Mouse (Mus musculus) embryonic facial prominence, embryonic 12.5 days (tissue): ENCODE measurements around the gene Creb5. TPM values are rescaled to one million over a fixed set of nuclear protein-coding genes. Genes with fewer than 3 reads are reported as not detected.
"Not testable (repeated sequence)": the region's sequence is repeated elsewhere in the genome, so short reads cannot be mapped to it uniquely, and the experiment has no call there.

Experiments used
- ATAC-seq: fragments of 200-750 bp; cut with Nextera tagmentation; 2 replicates; pipeline ENCODE4 v1.8.0; 2017; ENCODE audit not compliant: insufficient number of reproducible peaks, insufficient read depth, low FRiP score, low TSS enrichment
- H3K27ac ChIP-seq: fragments of 300-500 bp; sonication (generic); 2 replicates; pipeline ENCODE4 v1.5.1; 2016; ENCODE audit warnings: mild to moderate bottlenecking
- H3K27me3 ChIP-seq: fragments of 300-500 bp; sonication (generic); 2 replicates; pipeline ENCODE4 v1.6.1; 2016; ENCODE audit warnings: mild to moderate bottlenecking, moderate library complexity
- H3K36me3 ChIP-seq: fragments of 300-500 bp; sonication (generic); 2 replicates; pipeline ENCODE4 v1.6.1; 2016; ENCODE audit warnings: mild to moderate bottlenecking
- H3K4me1 ChIP-seq: fragments of 300-500 bp; sonication (generic); 2 replicates; pipeline ENCODE4 v1.6.1; 2016
- H3K4me2 ChIP-seq: fragments of 300-500 bp; sonication (generic); replicated peaks from 2 replicates; pipeline ENCODE4 v1.6.1; 2016; ENCODE audit warnings: mild to moderate bottlenecking, moderate library complexity
- H3K4me3 ChIP-seq: fragments of 300-500 bp; sonication (generic); 2 replicates; pipeline ENCODE4 v1.5.1; 2016; ENCODE audit warnings: mild to moderate bottlenecking
- H3K9ac ChIP-seq: fragments of 300-500 bp; sonication (generic); 2 replicates; pipeline ENCODE4 v1.6.1; 2016; ENCODE audit warnings: mild to moderate bottlenecking, moderate library complexity
- H3K9me3 ChIP-seq: fragments of 300-500 bp; sonication (generic); 2 replicates; pipeline ENCODE4 v1.6.1; 2016; ENCODE audit warnings: mild to moderate bottlenecking, moderate library complexity
- WGBS: fragments of 180-500 bp; shearing (Covaris S2); methylation state at CpG from one replicate; pipeline ENCODE4 v1.1.7; 2016; 5-methylcytosine and 5-hydroxymethylcytosine counted together
- polyA plus RNA-seq: library from polyadenylated mRNA; unstranded; fragments of >200 nt; fragmentation: Nextera tagmentation; extraction: Ambion mirVana; gene quantifications from 2 replicates; pipeline ENCODE4 v1.2.1, GENCODE M21; 2016

Creb5 gene
- polyA plus RNA-seq, 1 experiment from 2014 or later = 30.3 TPM

- Histone ChIP-seq H3K4me2 (no peak overlapping the region), H3K9ac (no peak overlapping the region), H3K4me3 (no peak overlapping the region), H3K9me3 (no peaks in the 10 kb centered on the region), H3K4me1 (peaks cover 47% of the 10 kb centered on the region), H3K27me3 (no peaks in the 10 kb centered on the region), H3K36me3 (0 out of 2 replicates have a peak, but pooled peaks cover 3% of the 10 kb centered on the region), H3K27ac (no peak overlapping the region)
- no peak for ATAC-seq
- WGBS = 97% methylated on average over 3 of the region's 3 CpGs
Observed at GRCm38 (mm10) chr6:53396421-53396820, 109.4 kb downstream of the Creb5 start.

- peaks cover 47% of the 10 kb centered on the region for H3K4me1 ChIP-seq
Observed at GRCm38 (mm10) chr6:53397797-53398196, 110.7 kb downstream of the Creb5 start.

GRCm38 (mm10) chr6:53398297-53399140 lies 111.4 kb downstream of the Creb5 start:
- Histone ChIP-seq H3K4me2 (peak overlapping the region; percentile 27; the same call in 1 of the 2 replicates), H3K4me1 (peaks cover 45% of the 10 kb centered on the region), H3K9me3 (no peaks in the 10 kb centered on the region), H3K27me3 (no peaks in the 10 kb centered on the region), H3K36me3 (0 out of 2 replicates have a peak, but pooled peaks cover 3% of the 10 kb centered on the region), H3K27ac (peak overlapping the region; percentile 63), H3K4me3 (no peak overlapping the region), H3K9ac (no peak overlapping the region)
- no peak; the same call in 1 of the 2 replicates for ATAC-seq
- 16% methylated on average over 18 of the region's 18 CpGs for WGBS

More at GRCm38 (mm10) chr6:53397797-53398196, 110.7 kb downstream of the Creb5 start:
- Histone ChIP-seq H3K4me3 (no peak overlapping the region), H3K36me3 (0 out of 2 replicates have a peak, but pooled peaks cover 3% of the 10 kb centered on the region), H3K27ac (no peak overlapping the region; the same call in 1 of the 2 replicates), H3K4me2 (no peak overlapping the region), H3K9ac (no peak overlapping the region), H3K9me3 (no peaks in the 10 kb centered on the region), H3K27me3 (no peaks in the 10 kb centered on the region)
- WGBS = 34% methylated on average over 4 of the region's 4 CpGs
- no peak for ATAC-seq

GRCm38 (mm10) chr6:53401364-53401763 lies 114.3 kb downstream of the Creb5 start:
- Histone ChIP-seq H3K4me3 (no peak overlapping the region), H3K9ac (no peak overlapping the region), H3K27me3 (no peaks in the 10 kb centered on the region), H3K9me3 (no peaks in the 10 kb centered on the region), H3K27ac (no peak overlapping the region), H3K4me2 (no peak overlapping the region), H3K36me3 (0 out of 2 replicates have a peak, but pooled peaks cover 3% of the 10 kb centered on the region), H3K4me1 (peaks cover 28% of the 10 kb centered on the region)
- 72% methylated on average over 6 of the region's 6 CpGs for WGBS
- no peak for ATAC-seq

- not testable (repeated sequence) for H3K9me3 ChIP-seq, H3K9ac ChIP-seq, H3K36me3 ChIP-seq, ATAC-seq, H3K27ac ChIP-seq, H3K4me3 ChIP-seq, H3K4me2 ChIP-seq, H3K27me3 ChIP-seq
- H3K4me1 ChIP-seq = peaks cover 28% of the 10 kb centered on the region
- WGBS = 93% methylated on average over 7 of the region's 7 CpGs
Observed at GRCm38 (mm10) chr6:53402551-53402950, 115.5 kb downstream of the Creb5 start.

- Histone ChIP-seq H3K27me3 (no peaks in the 10 kb centered on the region), H3K4me2 (no peak overlapping the region), H3K4me1 (no peaks in the 10 kb centered on the region), H3K9ac (no peak overlapping the region), H3K36me3 (no peaks in the 10 kb centered on the region), H3K4me3 (no peak overlapping the region), H3K9me3 (no peaks in the 10 kb centered on the region), H3K27ac (no peak overlapping the region)
- no peak for ATAC-seq
- WGBS = 75% methylated on average over 6 of the region's 6 CpGs
Observed at GRCm38 (mm10) chr6:53409183-53409582, 122.1 kb downstream of the Creb5 start.

GRCm38 (mm10) chr6:53421345-53421744 lies 134.3 kb downstream of the Creb5 start:
- no peak overlapping the region for H3K9ac ChIP-seq
- H3K4me3 ChIP-seq = no peak overlapping the region
- H3K4me1 ChIP-seq = no peaks in the 10 kb centered on the region
- H3K4me2 ChIP-seq = no peak overlapping the region
- H3K27me3 ChIP-seq = no peaks in the 10 kb centered on the region
- H3K9me3 ChIP-seq = no peaks in the 10 kb centered on the region
- no peak overlapping the region for H3K27ac ChIP-seq
- 58% methylated on average over 2 of the region's 3 CpGs for WGBS
- ATAC-seq = no peak
- H3K36me3 ChIP-seq = no peaks in the 10 kb centered on the region

- 39% methylated on average over 7 of the region's 7 CpGs for WGBS
- H3K27ac ChIP-seq = no peak overlapping the region
- H3K36me3 ChIP-seq = no peaks in the 10 kb centered on the region
- no peak overlapping the region for H3K9ac ChIP-seq
- no peak overlapping the region for H3K4me3 ChIP-seq
- no peaks in the 10 kb centered on the region for H3K9me3 ChIP-seq
- no peaks in the 10 kb centered on the region for H3K27me3 ChIP-seq
- peaks cover 30% of the 10 kb centered on the region; the same call in 1 of the 2 replicates for H3K4me1 ChIP-seq
- ATAC-seq = no peak
- no peak overlapping the region for H3K4me2 ChIP-seq
Observed at GRCm38 (mm10) chr6:53429368-53429767, 142.3 kb downstream of the Creb5 start.

GRCm38 (mm10) chr6:53429891-53430290 lies 142.8 kb downstream of the Creb5 start:
- Histone ChIP-seq H3K4me3 (no peak overlapping the region), H3K9me3 (no peaks in the 10 kb centered on the region), H3K27me3 (no peaks in the 10 kb centered on the region), H3K9ac (no peak overlapping the region), H3K27ac (no peak overlapping the region), H3K4me2 (no peak overlapping the region), H3K4me1 (peaks cover 30% of the 10 kb centered on the region; the same call in 1 of the 2 replicates), H3K36me3 (no peaks in the 10 kb centered on the region)
- ATAC-seq = no peak
- 42% methylated on average over 4 of the region's 4 CpGs for WGBS

- no peak for ATAC-seq
- no peaks in the 10 kb centered on the region for H3K9me3 ChIP-seq
- H3K4me1 ChIP-seq = peaks cover 20% of the 10 kb centered on the region
- no peaks in the 10 kb centered on the region for H3K36me3 ChIP-seq
- no peaks in the 10 kb centered on the region for H3K27me3 ChIP-seq
- no peak overlapping the region for H3K4me3 ChIP-seq
- no peak overlapping the region for H3K4me2 ChIP-seq
- H3K27ac ChIP-seq = no peak overlapping the region
- 90% methylated on average over 11 of the region's 11 CpGs for WGBS
- no peak overlapping the region for H3K9ac ChIP-seq
Observed at GRCm38 (mm10) chr6:53445862-53446460, 158.9 kb downstream of the Creb5 start.

GRCm38 (mm10) chr6:53447479-53447878 lies 160.4 kb downstream of the Creb5 start:
- Histone ChIP-seq H3K9me3 (no peaks in the 10 kb centered on the region), H3K4me3 (no peak overlapping the region), H3K36me3 (no peaks in the 10 kb centered on the region), H3K27me3 (no peaks in the 10 kb centered on the region), H3K4me1 (peaks cover 36% of the 10 kb centered on the region), H3K27ac (no peak overlapping the region), H3K9ac (no peak overlapping the region), H3K4me2 (no peak overlapping the region)
- no peak for ATAC-seq
- WGBS = 87% methylated on average over 9 of the region's 9 CpGs
